Mouse (Mus musculus): ENCODE results near the gene Ephx1. TPM values are rescaled to one million over a fixed set of nuclear protein-coding genes. Genes with fewer than 3 reads are reported as not detected.
A peak's percentile ranks its signal among the peaks of the same experiment; 100 is the strongest.

The Ephx1 gene
- polyA plus RNA-seq, 1 experiment from 2014 or later: 20.2 TPM

DNA sequence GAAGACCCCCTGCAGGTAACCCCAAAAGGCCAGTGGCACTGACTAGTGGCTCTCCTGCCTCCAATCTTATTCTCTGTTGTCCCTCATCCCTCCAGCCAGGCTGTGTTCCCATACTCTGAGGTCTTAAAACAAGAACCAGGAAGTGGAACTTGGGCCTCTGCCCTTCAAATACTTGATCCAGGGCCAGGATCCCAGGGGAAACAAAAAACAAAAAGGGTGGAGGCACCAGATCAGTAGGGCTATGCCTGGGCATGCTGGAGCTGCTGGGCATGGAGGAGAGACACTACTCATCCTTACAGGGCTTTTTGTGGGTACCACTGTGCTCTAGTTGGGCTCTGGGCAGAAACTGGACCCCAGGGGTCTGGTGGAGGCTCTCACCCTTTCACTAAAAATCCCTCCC is 5.1 kb downstream of the Ephx1 start:
- no peaks in the 10 kb centered on the region for H3K36me3 ChIP-seq (ENCODE audit: insufficient read depth, low read length)
- DNase-seq (ENCODE audit: low spot score) (peak; percentile 36), ATAC-seq (replicated peaks; ENCODE audit: low FRiP score, low read depth) (no peak)
- H3K27me3 ChIP-seq (ENCODE audit: insufficient read depth, low read length): no peaks in the 10 kb centered on the region
- H3K9ac ChIP-seq (ENCODE audit: low read depth, low read length): no peak overlapping the region
- peak overlapping the region; percentile 84 for H3K27ac ChIP-seq
- H3K4me1 ChIP-seq (replicated peaks; ENCODE audit: insufficient read depth, low read length): peaks cover 18% of the 10 kb centered on the region
- no peak overlapping the region for H3K4me3 ChIP-seq (replicated peaks; ENCODE audit: low read depth, low read length)
- H3K9me3 ChIP-seq (replicated peaks; ENCODE audit: low read length): no peaks in the 10 kb centered on the region
- peak overlapping the region; percentile 89; the same call in 1 of the 2 replicates for H3K4me2 ChIP-seq (ENCODE audit: low read length)
- TF ChIP-seq CTCF (IDR thresholded peaks at IDR 0.05; ENCODE audit: low read depth): no peak

DNA sequence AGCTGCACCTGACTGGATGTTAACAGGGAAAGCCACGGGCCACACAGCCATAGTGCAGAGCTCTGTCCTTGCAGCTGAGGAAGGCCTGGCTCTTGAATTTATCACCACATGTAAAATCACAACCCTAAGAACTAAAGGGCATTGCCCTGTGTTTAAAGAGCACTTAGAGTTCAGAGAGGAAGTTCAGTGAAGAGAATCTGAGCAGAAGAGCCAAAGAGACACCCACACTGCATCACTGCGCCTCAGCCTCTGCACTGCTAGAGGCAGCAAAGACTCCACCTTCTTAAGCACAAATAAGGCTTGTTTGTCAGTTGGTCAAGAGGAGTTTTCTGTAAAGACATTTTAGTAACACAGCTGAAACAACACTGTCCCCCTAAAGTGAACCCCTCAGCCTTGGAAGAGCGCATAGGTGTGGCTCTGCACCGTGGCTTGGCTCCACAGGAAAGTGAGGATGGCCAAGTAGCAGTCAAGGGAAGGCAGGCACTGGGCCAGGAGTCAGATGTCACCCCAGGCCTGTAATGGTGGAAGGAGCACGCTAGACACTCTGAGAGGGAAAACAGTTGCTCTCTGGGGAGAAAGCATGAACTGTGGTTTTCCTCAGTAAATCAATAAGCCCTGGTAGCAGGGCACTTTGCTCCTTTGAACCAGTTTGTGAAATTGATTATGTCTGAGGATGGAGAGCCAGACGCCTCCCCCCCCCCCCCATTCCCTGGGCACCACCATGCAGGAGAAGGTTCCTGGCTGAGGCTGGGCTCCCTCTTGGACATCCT is 5.8 kb downstream of the Ephx1 start:
- DNase-seq (ENCODE audit: low spot score) (peak; percentile 49), ATAC-seq (replicated peaks; ENCODE audit: low FRiP score, low read depth) (no peak)
- TF ChIP-seq CTCF (IDR thresholded peaks at IDR 0.05; ENCODE audit: low read depth): no peak
- H3K9me3 ChIP-seq (replicated peaks; ENCODE audit: low read length): no peaks in the 10 kb centered on the region
- peak overlapping the region; percentile 84; the same call in 1 of the 2 replicates for H3K27ac ChIP-seq
- no peak overlapping the region for H3K9ac ChIP-seq (ENCODE audit: low read depth, low read length)
- H3K36me3 ChIP-seq (ENCODE audit: insufficient read depth, low read length): no peaks in the 10 kb centered on the region
- no peak overlapping the region for H3K4me3 ChIP-seq (replicated peaks; ENCODE audit: low read depth, low read length)
- 50% methylated on average over 6 of the region's 6 CpGs for WGBS
- peak overlapping the region; percentile 89; the same call in 1 of the 2 replicates for H3K4me2 ChIP-seq (ENCODE audit: low read length)
- H3K27me3 ChIP-seq (ENCODE audit: insufficient read depth, low read length): no peaks in the 10 kb centered on the region
- H3K4me1 ChIP-seq (replicated peaks; ENCODE audit: insufficient read depth, low read length): peaks cover 25% of the 10 kb centered on the region

- TF ChIP-seq CTCF (IDR thresholded peaks at IDR 0.05; ENCODE audit: low read depth): no peak
- Histone ChIP-seq H3K27ac (no peak overlapping the region), H3K9ac (ENCODE audit: low read depth, low read length) (no peak overlapping the region), H3K36me3 (ENCODE audit: insufficient read depth, low read length) (no peaks in the 10 kb centered on the region), H3K4me3 (replicated peaks; ENCODE audit: low read depth, low read length) (no peak overlapping the region), H3K4me2 (ENCODE audit: low read length) (no peak overlapping the region), H3K9me3 (replicated peaks; ENCODE audit: low read length) (no peaks in the 10 kb centered on the region), H3K27me3 (ENCODE audit: insufficient read depth, low read length) (no peaks in the 10 kb centered on the region), H3K4me1 (replicated peaks; ENCODE audit: insufficient read depth, low read length) (peaks cover 25% of the 10 kb centered on the region)
- DNase-seq (ENCODE audit: low spot score) (no peak), ATAC-seq (replicated peaks; ENCODE audit: low FRiP score, low read depth) (no peak)
- WGBS: 83% methylated on average over 6 of the region's 6 CpGs
Observed at GRCm38 (mm10) chr1:181013446-181013845, 7.3 kb downstream of the Ephx1 start.

- WGBS: 89% methylated on average over 3 of the region's 3 CpGs
- ATAC-seq (replicated peaks; ENCODE audit: low FRiP score, low read depth) (no peak), DNase-seq (ENCODE audit: low spot score) (no peak)
- Histone ChIP-seq H3K4me3 (replicated peaks; ENCODE audit: low read depth, low read length) (no peak overlapping the region), H3K4me1 (replicated peaks; ENCODE audit: insufficient read depth, low read length) (peaks cover 25% of the 10 kb centered on the region), H3K9ac (ENCODE audit: low read depth, low read length) (no peak overlapping the region), H3K4me2 (ENCODE audit: low read length) (no peak overlapping the region), H3K27ac (no peak overlapping the region), H3K27me3 (ENCODE audit: insufficient read depth, low read length) (no peaks in the 10 kb centered on the region), H3K9me3 (replicated peaks; ENCODE audit: low read length) (no peaks in the 10 kb centered on the region), H3K36me3 (ENCODE audit: insufficient read depth, low read length) (no peaks in the 10 kb centered on the region)
- TF ChIP-seq CTCF (IDR thresholded peaks at IDR 0.05; ENCODE audit: low read depth): no peak
Observed at GRCm38 (mm10) chr1:181012416-181012815, 8.3 kb downstream of the Ephx1 start.

GRCm38 (mm10) chr1:181011601-181012000 is 9.1 kb downstream of the Ephx1 start:
- Histone ChIP-seq H3K27me3 (ENCODE audit: insufficient read depth, low read length) (no peaks in the 10 kb centered on the region), H3K4me3 (replicated peaks; ENCODE audit: low read depth, low read length) (no peak overlapping the region), H3K4me1 (replicated peaks; ENCODE audit: insufficient read depth, low read length) (peaks cover 25% of the 10 kb centered on the region), H3K9me3 (replicated peaks; ENCODE audit: low read length) (no peaks in the 10 kb centered on the region), H3K27ac (no peak overlapping the region), H3K36me3 (ENCODE audit: insufficient read depth, low read length) (no peaks in the 10 kb centered on the region), H3K9ac (ENCODE audit: low read depth, low read length) (no peak overlapping the region), H3K4me2 (ENCODE audit: low read length) (no peak overlapping the region)
- 70% methylated on average over 5 of the region's 5 CpGs for WGBS
- no peak for TF ChIP-seq CTCF (IDR thresholded peaks at IDR 0.05; ENCODE audit: low read depth)
- ATAC-seq (replicated peaks; ENCODE audit: low FRiP score, low read depth) (no peak), DNase-seq (ENCODE audit: low spot score) (no peak)

DNA sequence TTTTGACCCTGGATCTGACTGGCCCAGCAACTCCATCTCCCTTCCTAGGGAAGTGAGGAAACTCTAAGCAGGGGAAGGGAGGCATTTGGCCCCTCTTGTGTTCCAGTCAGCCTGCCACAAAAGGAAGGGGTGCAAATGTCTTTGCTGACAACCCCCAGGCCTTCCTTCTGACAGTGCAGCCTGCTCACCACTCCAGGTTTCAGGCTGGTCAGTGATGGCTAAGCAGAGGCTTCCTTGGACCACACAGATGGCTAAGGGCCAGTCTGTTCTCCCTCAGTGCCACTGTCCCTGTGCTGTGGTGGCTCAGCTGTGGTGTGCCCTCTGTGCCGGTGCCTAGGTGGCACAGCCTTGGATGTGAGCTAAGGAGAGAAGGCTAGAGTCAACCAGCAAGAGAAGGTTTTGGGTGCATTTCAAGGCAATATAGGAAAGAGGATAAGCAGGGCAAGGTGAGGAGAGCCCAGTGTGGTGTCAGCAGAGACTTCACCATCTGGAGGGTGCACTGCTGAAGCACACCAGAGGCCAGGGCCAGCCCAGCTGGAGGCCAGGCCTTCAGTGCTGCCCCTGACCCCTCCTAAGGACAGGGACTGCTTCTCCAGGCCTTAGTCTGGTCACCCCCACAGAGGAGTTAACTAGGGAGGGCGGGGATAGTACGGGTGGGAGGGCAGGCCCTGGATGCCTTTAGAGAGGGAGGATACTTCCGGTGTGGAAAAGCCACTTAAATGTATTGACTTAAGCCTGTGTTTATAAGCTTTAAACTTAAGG is 10.4 kb downstream of the Ephx1 start:
- H3K27ac ChIP-seq: peak overlapping the region; percentile 66
- DNase-seq (ENCODE audit: low spot score) (peak; percentile 82), ATAC-seq (replicated peaks; ENCODE audit: low FRiP score, low read depth) (peak; percentile 81)
- H3K9me3 ChIP-seq (replicated peaks; ENCODE audit: low read length): no peaks in the 10 kb centered on the region
- no peak overlapping the region for H3K4me2 ChIP-seq (ENCODE audit: low read length)
- H3K27me3 ChIP-seq (ENCODE audit: insufficient read depth, low read length): no peaks in the 10 kb centered on the region
- H3K4me3 ChIP-seq (replicated peaks; ENCODE audit: low read depth, low read length): no peak overlapping the region
- 34% methylated on average over 4 of the region's 4 CpGs for WGBS
- no peak overlapping the region for H3K9ac ChIP-seq (ENCODE audit: low read depth, low read length)
- no peak for TF ChIP-seq CTCF (IDR thresholded peaks at IDR 0.05; ENCODE audit: low read depth)
- H3K4me1 ChIP-seq (replicated peaks; ENCODE audit: insufficient read depth, low read length): peaks cover 13% of the 10 kb centered on the region
- H3K36me3 ChIP-seq (ENCODE audit: insufficient read depth, low read length): no peaks in the 10 kb centered on the region

Data from kidney, postnatal 0 days (tissue).